Mouse (Mus musculus) heart, postnatal 0 days (tissue): ENCODE data around the gene Zfp775. TPM values are rescaled to one million over a fixed set of nuclear protein-coding genes. Genes with fewer than 3 reads are reported as not detected.

Experiments used
- ATAC-seq: fragments of 200-750 bp; cut with Nextera tagmentation; 2 replicates; pipeline ENCODE4 v1.8.0; 2017; ENCODE audit warnings: low read depth, moderate number of reproducible peaks, moderate library complexity; ENCODE audit not compliant: insufficient read depth
- DNase-seq: peaks from one replicate; pipeline ENCODE4 v3.0.0-alpha.2; 2016; ENCODE audit warnings: low spot score
- H3K27ac ChIP-seq: fragments of 300-500 bp; sonication (generic); 2 replicates; pipeline ENCODE4 v1.5.1; 2014; ENCODE audit warnings: low read depth, mild to moderate bottlenecking
- H3K27me3 ChIP-seq: fragments of 300-500 bp; sonication (generic); 2 replicates; pipeline ENCODE4 v1.6.1; 2014; ENCODE audit warnings: low read length, mixed read lengths; ENCODE audit not compliant: control insufficient read depth, insufficient read depth
- H3K36me3 ChIP-seq: fragments of 300-500 bp; sonication (generic); replicated peaks from 2 replicates; pipeline ENCODE4 v1.6.1; 2014; ENCODE audit warnings: low read length, mixed read lengths; ENCODE audit not compliant: control insufficient read depth, insufficient read depth
- H3K4me1 ChIP-seq: fragments of 300-500 bp; sonication (generic); 2 replicates; pipeline ENCODE4 v1.6.1; 2014; ENCODE audit warnings: antibody characterized with exemption; ENCODE audit not compliant: control insufficient read depth, insufficient read depth
- H3K4me2 ChIP-seq: fragments of 300-500 bp; sonication (generic); 2 replicates; pipeline ENCODE4 v1.6.1; 2014; ENCODE audit warnings: low read depth, mild to moderate bottlenecking, low read length, moderate library complexity
- H3K4me3 ChIP-seq: fragments of 300-500 bp; sonication (generic); 2 replicates; pipeline ENCODE4 v1.5.1; 2014; ENCODE audit warnings: low read depth, low read length
- H3K9ac ChIP-seq: fragments of 300-500 bp; sonication (generic); replicated peaks from 2 replicates; pipeline ENCODE4 v1.6.1; 2014; ENCODE audit warnings: low read depth, low read length, mixed read lengths
- H3K9me3 ChIP-seq: fragments of 300-500 bp; sonication (generic); replicated peaks from 2 replicates; pipeline ENCODE4 v1.6.1; 2016; ENCODE audit warnings: low read length; ENCODE audit not compliant: control insufficient read depth
- CTCF ChIP-seq: IDR thresholded peaks from 2 replicates; pipeline ENCODE4 v1.5.1; 2016; ENCODE audit warnings: antibody characterized with exemption, control low read depth, low read depth
- EP300 ChIP-seq: IDR thresholded peaks from 2 replicates; pipeline ENCODE4 v1.6.1; 2016; ENCODE audit warnings: antibody characterized with exemption, low read depth
- WGBS: fragments of 180-500 bp; shearing (Covaris S2); extraction: QIAGEN DNeasy Blood & Tissue Kit; methylation state at CpG from one replicate; pipeline ENCODE4 v1.1.7; 2014; 5-methylcytosine and 5-hydroxymethylcytosine counted together
- polyA plus RNA-seq: library from polyadenylated mRNA; unstranded; fragments of >200 nt; fragmentation: Nextera tagmentation; extraction: Ambion mirVana; gene quantifications from 2 replicates; pipeline ENCODE4 v1.2.1, GENCODE M21; 2015
- total RNA-seq: library from RNA; depleted of rRNA; stranded (reverse); fragments of >200 nt; gene quantifications from 2 replicates; pipeline ENCODE4 v1.2.3, GENCODE M21; 2014; ENCODE audit warnings: low replicate concordance

The Zfp775 gene
- total and polyA plus RNA-seq, 2 experiments from 2014 or later, result 4.0 to 5.7 TPM

GRCm38 (mm10) chr6:48637811-48638500 lies 36.1 kb downstream of the Zfp775 start:
- no peaks in the 10 kb centered on the region for H3K36me3 ChIP-seq
- peaks cover 9% of the 10 kb centered on the region; the same call in 1 of the 2 replicates for H3K4me1 ChIP-seq
- no peaks in the 10 kb centered on the region for H3K27me3 ChIP-seq
- 62% methylated on average over 6 of the region's 6 CpGs for WGBS
- no peak overlapping the region for H3K9ac ChIP-seq
- no peak for TF ChIP-seq EP300
- H3K9me3 ChIP-seq, result no peaks in the 10 kb centered on the region
- ATAC-seq (no peak), DNase-seq (no peak)
- H3K27ac ChIP-seq, result no peak overlapping the region
- H3K4me2 ChIP-seq, result no peak overlapping the region
- H3K4me3 ChIP-seq, result no peak overlapping the region

DNA sequence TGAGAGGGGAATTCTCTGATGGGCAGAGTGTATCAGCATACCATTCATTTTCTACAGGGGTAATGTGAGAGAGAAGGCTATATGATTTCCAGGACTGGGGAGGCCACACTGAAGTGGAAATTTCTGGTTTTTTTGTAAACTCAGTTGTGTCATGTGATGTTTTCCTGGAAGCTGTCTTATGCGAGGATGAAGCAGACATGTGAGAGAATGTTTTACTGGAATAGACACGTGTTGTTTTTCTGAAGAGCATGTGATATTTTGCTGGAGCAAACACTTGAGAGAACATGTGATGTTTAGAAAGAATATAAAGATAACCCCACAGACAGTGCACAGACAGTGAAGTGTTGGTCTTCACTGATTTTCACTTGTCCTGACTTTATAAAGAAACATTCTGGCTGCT lies 36.7 kb downstream of the Zfp775 start:
- Histone ChIP-seq H3K4me2 (no peak overlapping the region), H3K4me1 (peaks cover 9% of the 10 kb centered on the region; the same call in 1 of the 2 replicates), H3K27me3 (no peaks in the 10 kb centered on the region), H3K36me3 (no peaks in the 10 kb centered on the region), H3K9ac (no peak overlapping the region), H3K27ac (no peak overlapping the region), H3K4me3 (no peak overlapping the region), H3K9me3 (no peaks in the 10 kb centered on the region)
- 53% methylated on average over 2 of the region's 2 CpGs for WGBS
- no peak for TF ChIP-seq CTCF
- no peak for TF ChIP-seq EP300
- ATAC-seq, result no peak
- no peak for DNase-seq

DNA sequence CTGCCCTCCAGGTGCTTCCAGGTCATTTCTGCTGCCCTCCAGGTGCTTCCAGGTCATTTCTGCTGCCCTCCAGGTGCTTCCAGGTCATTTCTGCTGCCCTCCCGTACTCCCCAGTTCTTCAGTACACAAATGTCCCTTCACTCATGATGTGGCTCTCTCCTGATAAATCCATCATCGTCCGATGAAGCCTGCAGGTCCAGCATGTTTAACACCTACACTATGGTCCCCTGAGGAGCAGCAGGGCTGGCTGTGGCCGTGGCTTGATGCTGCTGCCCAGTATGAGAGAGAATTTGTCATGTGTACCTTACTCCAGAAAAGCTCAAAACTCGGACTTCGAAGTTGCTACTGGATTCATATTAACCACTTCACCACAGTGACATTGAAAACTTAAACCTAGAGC lies 39.5 kb downstream of the Zfp775 start:
- H3K9ac ChIP-seq, result no peak overlapping the region
- peaks cover 9% of the 10 kb centered on the region for H3K4me1 ChIP-seq
- no peak overlapping the region for H3K4me3 ChIP-seq
- no peaks in the 10 kb centered on the region for H3K27me3 ChIP-seq
- TF ChIP-seq EP300, result no peak
- TF ChIP-seq CTCF, result no peak
- H3K4me2 ChIP-seq, result no peak overlapping the region
- no peak overlapping the region for H3K27ac ChIP-seq
- H3K9me3 ChIP-seq, result no peaks in the 10 kb centered on the region
- 66% methylated on average over 6 of the region's 6 CpGs for WGBS
- H3K36me3 ChIP-seq, result no peaks in the 10 kb centered on the region
- DNase-seq, result no peak
- no peak for ATAC-seq

DNA sequence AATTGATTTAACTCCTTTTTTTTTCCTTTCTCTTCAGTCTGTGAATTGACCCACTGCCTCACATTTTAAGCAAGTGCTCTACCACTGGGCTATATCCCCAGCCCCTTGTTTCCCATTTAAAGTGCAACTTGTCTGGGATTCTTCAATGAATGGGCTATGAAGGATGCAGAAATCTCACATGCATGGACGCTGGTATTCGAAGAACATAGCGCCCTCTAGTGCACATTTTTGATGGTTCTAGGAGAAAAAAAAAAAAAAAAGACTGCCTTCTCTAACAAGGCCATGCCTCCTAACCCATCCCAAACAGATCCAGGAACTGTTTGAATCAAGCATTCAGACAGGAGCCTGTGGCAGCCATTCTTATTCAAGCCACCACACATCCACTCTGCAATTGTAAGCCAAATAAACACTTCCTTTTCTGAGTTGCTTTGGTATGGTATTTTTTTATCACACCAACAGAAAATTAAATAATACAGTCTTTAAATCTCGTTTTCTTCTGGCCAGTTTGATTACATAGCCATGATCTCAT lies 41.0 kb downstream of the Zfp775 start:
- no peaks in the 10 kb centered on the region for H3K27me3 ChIP-seq
- ATAC-seq, result no peak; the same call in 1 of the 2 replicates
- WGBS, result 20% methylated on average over 4 of the region's 4 CpGs
- no peak overlapping the region for H3K4me3 ChIP-seq
- no peak overlapping the region for H3K4me2 ChIP-seq
- H3K9ac ChIP-seq, result no peak overlapping the region
- no peaks in the 10 kb centered on the region for H3K36me3 ChIP-seq
- no peak overlapping the region for H3K27ac ChIP-seq
- DNase-seq, result peak; percentile 70
- TF ChIP-seq EP300 (no peak), CTCF (peak; percentile 70)
- no peaks in the 10 kb centered on the region for H3K9me3 ChIP-seq
- no peaks in the 10 kb centered on the region; the same call in 1 of the 2 replicates for H3K4me1 ChIP-seq

GRCm38 (mm10) chr6:48645660-48646308 lies 43.9 kb downstream of the Zfp775 start:
- no peak for ATAC-seq
- no peaks in the 10 kb centered on the region for H3K27me3 ChIP-seq
- no peak overlapping the region for H3K27ac ChIP-seq
- H3K36me3 ChIP-seq, result 0 out of 2 replicates have a peak, but pooled peaks cover 5% of the 10 kb centered on the region
- DNase-seq, result peak; percentile 82
- no peak overlapping the region for H3K9ac ChIP-seq
- H3K4me2 ChIP-seq, result no peak overlapping the region
- H3K4me1 ChIP-seq, result no peaks in the 10 kb centered on the region; the same call in 1 of the 2 replicates
- 10% methylated on average over 12 of the region's 12 CpGs for WGBS
- no peaks in the 10 kb centered on the region for H3K9me3 ChIP-seq
- H3K4me3 ChIP-seq, result no peak overlapping the region
- TF ChIP-seq EP300 (no peak), CTCF (peak; percentile 89)
